Mouse (Mus musculus) myocyte (in vitro differentiated cells): Measurements from ENCODE around the gene D5Ertd579e.

Source experiments
- E2F4 ChIP-seq: IDR thresholded peaks from one replicate; pipeline ENCODE4 v1.6.1; 2011; ENCODE audit warnings: mild to moderate bottlenecking, control low read depth, moderate library complexity; ENCODE audit not compliant: insufficient read depth
- MYOD1 ChIP-seq, 3 experiments: IDR thresholded peaks; one replicate each; pipeline ENCODE4 v1.6.1; 2011; ENCODE audit warnings: control low read depth in 2 of 3, low read depth in 2 of 3, mild to moderate bottlenecking in 2 of 3, moderate library complexity in 1 of 3; ENCODE audit not compliant: insufficient read length in 2 of 3, control insufficient read depth in 1 of 3
- MYOG ChIP-seq, 3 experiments: IDR thresholded peaks; one replicate each; pipeline ENCODE4 v1.6.1; 2011; ENCODE audit warnings: control low read depth in 2 of 3, low read depth in 2 of 3, mild to moderate bottlenecking in 2 of 3; ENCODE audit not compliant: insufficient read length in 2 of 3, control insufficient read depth in 1 of 3, insufficient read depth in 1 of 3
- POLR2A ChIP-seq: IDR thresholded peaks from one replicate; pipeline ENCODE4 v1.6.1; 2011; ENCODE audit warnings: low read depth, mild to moderate bottlenecking, control low read depth, moderate library complexity; ENCODE audit not compliant: insufficient read length
- POLR2AphosphoS2 ChIP-seq: IDR thresholded peaks from one replicate; pipeline ENCODE4 v1.6.1; 2011; ENCODE audit warnings: low read depth, control low read depth; ENCODE audit not compliant: insufficient read length
- REST ChIP-seq: IDR thresholded peaks from one replicate; pipeline ENCODE4 v1.6.1; 2011; ENCODE audit warnings: mild to moderate bottlenecking, control low read depth, moderate library complexity; ENCODE audit not compliant: insufficient read depth, insufficient read length
- SRF ChIP-seq: IDR thresholded peaks from one replicate; pipeline ENCODE4 v1.6.1; 2011; ENCODE audit warnings: low read depth; ENCODE audit not compliant: control insufficient read depth, insufficient read length
- TCF12 ChIP-seq: IDR thresholded peaks from one replicate; pipeline ENCODE4 v1.6.1; 2011; ENCODE audit warnings: mild to moderate bottlenecking, control low read depth; ENCODE audit not compliant: poor library complexity, insufficient read depth, severe bottlenecking
- USF1 ChIP-seq: IDR thresholded peaks from one replicate; pipeline ENCODE4 v1.6.1; 2011; ENCODE audit warnings: low read depth, mild to moderate bottlenecking, control low read depth, moderate library complexity

- TF ChIP-seq POLR2A (no peak), MYOG (IDR thresholded peaks at IDR 0.05; ENCODE audit: control insufficient read depth in 1 of 3, insufficient read depth in 1 of 3, insufficient read length in 2 of 3, low read depth in 2 of 3) (no peak), TCF12 (no peak), REST (no peak), USF1 (no peak), E2F4 (no peak), SRF (no peak), POLR2AphosphoS2 (no peak), MYOD1 (IDR thresholded peaks at IDR 0.05; ENCODE audit: control insufficient read depth in 1 of 3, insufficient read length in 2 of 3, low read depth in 2 of 3) (no peak)
Observed at GRCm38 (mm10) chr5:36696504-36697300, 878 bp upstream of the D5Ertd579e start.
